Mouse (Mus musculus): ENCODE data around the gene Fam229a. TPM values are rescaled to one million over a fixed set of nuclear protein-coding genes. Genes with fewer than 3 reads are reported as not detected.
A peak's percentile ranks its signal among the peaks of the same experiment; 100 is the strongest.
"Not testable (repeated sequence)": the region's sequence is repeated elsewhere in the genome, so short reads cannot be mapped to it uniquely, and the experiment has no call there.

The Fam229a gene
- polyA plus RNA-seq, 1 experiment from 2014 or later: not detected

DNA sequence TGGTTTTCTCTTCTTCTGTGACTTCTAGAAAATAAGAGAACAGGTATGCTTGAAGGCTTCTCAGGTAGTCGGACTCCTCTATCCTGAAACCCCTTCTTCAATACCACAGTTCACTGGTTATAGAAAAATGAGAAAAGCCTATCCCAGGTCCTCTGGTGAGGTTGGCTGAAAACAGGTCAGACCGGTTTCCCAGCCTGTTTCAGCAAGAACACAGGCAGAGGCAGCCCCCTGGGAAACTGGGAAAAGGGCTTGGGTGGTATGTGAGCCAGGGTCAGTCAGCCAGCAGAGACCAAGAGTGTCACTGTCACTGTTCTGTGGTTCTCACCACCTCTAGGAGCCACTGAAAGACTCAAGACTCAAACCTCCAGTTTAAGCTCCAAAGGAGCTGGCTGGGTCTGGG, 25.9 kb downstream of the Fam229a start:
- DNase-seq (ENCODE audit: low spot score) (peak; percentile 48), ATAC-seq (replicated peaks; ENCODE audit: insufficient number of reproducible peaks, low FRiP score, low TSS enrichment, low read depth) (no peak)
- Histone ChIP-seq H3K9me3 (replicated peaks; ENCODE audit: control insufficient read depth, low read length) (no peaks in the 10 kb centered on the region), H3K4me1 (ENCODE audit: control insufficient read depth, insufficient read depth, low read length) (no peaks in the 10 kb centered on the region; the same call in 1 of the 2 replicates), H3K4me3 (ENCODE audit: low read depth, low read length) (no peak overlapping the region), H3K27me3 (ENCODE audit: control insufficient read depth, insufficient read depth, low read length) (no peaks in the 10 kb centered on the region), H3K36me3 (replicated peaks; ENCODE audit: control insufficient read depth, insufficient read depth, low read depth, low read length) (peaks cover 14% of the 10 kb centered on the region), H3K9ac (replicated peaks; ENCODE audit: low read length) (no peak overlapping the region), H3K27ac (replicated peaks; ENCODE audit: low read depth, low read length) (no peak overlapping the region; the same call in 1 of the 2 replicates), H3K4me2 (ENCODE audit: low read depth, low read length) (no peak overlapping the region)
- 46% methylated on average over 2 of the region's 2 CpGs for WGBS

- no peak overlapping the region for H3K27ac ChIP-seq (replicated peaks; ENCODE audit: low read depth, low read length)
- no peaks in the 10 kb centered on the region for H3K27me3 ChIP-seq (ENCODE audit: control insufficient read depth, insufficient read depth, low read length)
- ATAC-seq (replicated peaks; ENCODE audit: insufficient number of reproducible peaks, low FRiP score, low TSS enrichment, low read depth) (no peak), DNase-seq (ENCODE audit: low spot score) (no peak)
- 94% methylated on average over 8 of the region's 8 CpGs for WGBS
- peaks cover 20% of the 10 kb centered on the region for H3K36me3 ChIP-seq (replicated peaks; ENCODE audit: control insufficient read depth, insufficient read depth, low read depth, low read length)
- no peak overlapping the region for H3K9ac ChIP-seq (replicated peaks; ENCODE audit: low read length)
- H3K4me2 ChIP-seq (ENCODE audit: low read depth, low read length): no peak overlapping the region
- no peak overlapping the region for H3K4me3 ChIP-seq (ENCODE audit: low read depth, low read length)
- H3K9me3 ChIP-seq (replicated peaks; ENCODE audit: control insufficient read depth, low read length): no peaks in the 10 kb centered on the region
- no peaks in the 10 kb centered on the region for H3K4me1 ChIP-seq (ENCODE audit: control insufficient read depth, insufficient read depth, low read length)
Observed at GRCm38 (mm10) chr4:129518519-129518918, 27.5 kb downstream of the Fam229a start.

GRCm38 (mm10) chr4:129525338-129525737, 34.3 kb downstream of the Fam229a start:
- Histone ChIP-seq H3K9ac (replicated peaks; ENCODE audit: low read length) (no peak overlapping the region), H3K36me3 (replicated peaks; ENCODE audit: control insufficient read depth, insufficient read depth, low read depth, low read length) (peaks cover 18% of the 10 kb centered on the region), H3K4me3 (ENCODE audit: low read depth, low read length) (no peak overlapping the region), H3K27me3 (ENCODE audit: control insufficient read depth, insufficient read depth, low read length) (no peaks in the 10 kb centered on the region), H3K27ac (replicated peaks; ENCODE audit: low read depth, low read length) (no peak overlapping the region), H3K4me1 (ENCODE audit: control insufficient read depth, insufficient read depth, low read length) (no peaks in the 10 kb centered on the region), H3K9me3 (replicated peaks; ENCODE audit: control insufficient read depth, low read length) (no peaks in the 10 kb centered on the region), H3K4me2 (ENCODE audit: low read depth, low read length) (no peak overlapping the region)
- DNase-seq (ENCODE audit: low spot score) (no peak), ATAC-seq (replicated peaks; ENCODE audit: insufficient number of reproducible peaks, low FRiP score, low TSS enrichment, low read depth) (no peak)
- 87% methylated on average over 5 of the region's 5 CpGs for WGBS

DNA sequence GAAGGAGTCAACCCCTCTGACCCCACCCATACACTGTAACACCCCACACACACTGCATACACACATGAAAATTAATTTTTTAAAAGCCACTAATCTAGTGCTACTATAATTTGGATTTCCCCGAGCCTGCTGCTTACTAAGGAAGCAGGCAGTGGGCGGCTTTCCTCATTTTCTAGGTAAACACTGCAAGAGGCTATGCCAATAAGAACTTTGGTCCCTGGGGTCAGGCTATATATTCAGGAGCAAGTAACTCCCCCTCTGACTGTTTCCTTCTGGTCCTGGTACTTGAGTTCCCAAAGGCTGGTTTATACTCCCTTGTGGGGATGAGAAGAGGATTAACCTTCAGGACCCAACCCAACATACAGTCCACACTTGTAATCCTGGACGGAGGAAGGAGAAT, 34.9 kb downstream of the Fam229a start:
- Histone ChIP-seq H3K4me1 (ENCODE audit: control insufficient read depth, insufficient read depth, low read length) (no peaks in the 10 kb centered on the region), H3K9me3 (replicated peaks; ENCODE audit: control insufficient read depth, low read length) (no peaks in the 10 kb centered on the region), H3K27ac (replicated peaks; ENCODE audit: low read depth, low read length) (no peak overlapping the region), H3K27me3 (ENCODE audit: control insufficient read depth, insufficient read depth, low read length) (no peaks in the 10 kb centered on the region), H3K4me3 (ENCODE audit: low read depth, low read length) (no peak overlapping the region), H3K4me2 (ENCODE audit: low read depth, low read length) (no peak overlapping the region), H3K36me3 (replicated peaks; ENCODE audit: control insufficient read depth, insufficient read depth, low read depth, low read length) (peaks cover 18% of the 10 kb centered on the region), H3K9ac (replicated peaks; ENCODE audit: low read length) (no peak overlapping the region)
- no peak for DNase-seq (ENCODE audit: low spot score)
- WGBS: 85% methylated on average over 3 of the region's 3 CpGs
- ATAC-seq (replicated peaks; ENCODE audit: insufficient number of reproducible peaks, low FRiP score, low TSS enrichment, low read depth): no peak

DNA sequence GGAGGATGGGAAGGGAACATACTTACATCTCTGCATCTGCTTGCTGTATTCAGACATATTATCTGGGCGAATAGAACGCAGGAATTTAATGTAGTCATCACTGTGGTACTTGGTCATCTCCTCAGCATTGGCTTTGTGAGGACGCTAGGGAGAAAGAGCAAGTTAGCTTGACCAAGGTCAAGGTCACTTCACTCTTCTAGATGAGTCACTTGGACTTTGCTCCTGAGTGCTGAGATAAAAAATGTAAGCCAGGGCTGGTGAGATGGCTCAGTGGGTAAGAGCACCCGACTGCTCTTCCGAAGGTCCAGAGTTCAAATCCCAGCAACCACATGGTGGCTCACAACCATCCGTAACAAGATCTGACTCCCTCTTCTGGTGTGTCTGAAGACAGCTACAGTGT, 37.9 kb downstream of the Fam229a start:
- WGBS: 94% methylated on average over 5 of the region's 6 CpGs
- ATAC-seq (replicated peaks; ENCODE audit: insufficient number of reproducible peaks, low FRiP score, low TSS enrichment, low read depth); H3K9me3 ChIP-seq (replicated peaks; ENCODE audit: control insufficient read depth, low read length); H3K27ac ChIP-seq (replicated peaks; ENCODE audit: low read depth, low read length); H3K4me2 ChIP-seq (ENCODE audit: low read depth, low read length); H3K27me3 ChIP-seq (ENCODE audit: control insufficient read depth, insufficient read depth, low read length); H3K36me3 ChIP-seq (replicated peaks; ENCODE audit: control insufficient read depth, insufficient read depth, low read depth, low read length); H3K4me1 ChIP-seq (ENCODE audit: control insufficient read depth, insufficient read depth, low read length); H3K9ac ChIP-seq (replicated peaks; ENCODE audit: low read length); DNase-seq (ENCODE audit: low spot score); H3K4me3 ChIP-seq (ENCODE audit: low read depth, low read length): not testable (repeated sequence)

DNA sequence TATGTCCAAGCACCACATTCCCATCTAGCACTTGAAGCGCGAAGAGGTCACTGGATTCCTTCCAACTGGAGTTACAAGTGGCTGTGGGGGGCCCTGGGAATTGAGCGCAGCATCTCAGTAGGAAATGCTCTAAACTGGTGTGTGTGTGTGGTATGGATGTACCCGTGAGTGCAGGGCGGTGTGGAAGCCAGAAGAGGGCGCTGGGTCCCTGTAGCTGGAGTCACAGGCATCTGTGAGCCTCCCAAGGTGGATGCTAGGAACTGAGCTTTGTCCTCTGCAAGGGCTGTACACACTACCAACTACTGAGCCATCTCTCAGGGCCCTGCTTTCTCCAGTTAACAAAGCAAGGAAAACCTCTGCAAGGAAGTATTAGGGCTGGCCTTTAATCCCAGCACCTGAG, 49.0 kb downstream of the Fam229a start:
- no peaks in the 10 kb centered on the region for H3K36me3 ChIP-seq (replicated peaks; ENCODE audit: control insufficient read depth, insufficient read depth, low read depth, low read length)
- H3K4me3 ChIP-seq (ENCODE audit: low read depth, low read length): no peak overlapping the region
- WGBS: 91% methylated on average over 6 of the region's 6 CpGs
- no peak overlapping the region for H3K9ac ChIP-seq (replicated peaks; ENCODE audit: low read length)
- no peaks in the 10 kb centered on the region for H3K9me3 ChIP-seq (replicated peaks; ENCODE audit: control insufficient read depth, low read length)
- no peaks in the 10 kb centered on the region for H3K27me3 ChIP-seq (ENCODE audit: control insufficient read depth, insufficient read depth, low read length)
- H3K4me1 ChIP-seq (ENCODE audit: control insufficient read depth, insufficient read depth, low read length): no peaks in the 10 kb centered on the region
- DNase-seq (ENCODE audit: low spot score) (no peak), ATAC-seq (replicated peaks; ENCODE audit: insufficient number of reproducible peaks, low FRiP score, low TSS enrichment, low read depth) (no peak)
- no peak overlapping the region for H3K27ac ChIP-seq (replicated peaks; ENCODE audit: low read depth, low read length)
- H3K4me2 ChIP-seq (ENCODE audit: low read depth, low read length): no peak overlapping the region

Other genes starting within 250 kb of the Fam229a start
- gene C77080, start 229.8 kb upstream of the Fam229a start, polyA plus RNA-seq (2014; fragmentation: Nextera tagmentation; extraction: Ambion mirVana): 2.4 and 2.5 TPM in 2 replicates
- 0.25 and 0.63 TPM in 2 replicates for gene Sync, start 203.6 kb upstream of the Fam229a start, polyA plus RNA-seq (2014; fragmentation: Nextera tagmentation; extraction: Ambion mirVana)
- gene Rbbp4, start 155.8 kb upstream of the Fam229a start, polyA plus RNA-seq (2014; fragmentation: Nextera tagmentation; extraction: Ambion mirVana): 584 and 661 TPM in 2 replicates
- 46.1 and 53.6 TPM in 2 replicates for gene Zbtb8os, start 155.5 kb upstream of the Fam229a start, polyA plus RNA-seq (2014; fragmentation: Nextera tagmentation; extraction: Ambion mirVana)
- gene Zbtb8a, start 113.1 kb upstream of the Fam229a start, polyA plus RNA-seq (2014; fragmentation: Nextera tagmentation; extraction: Ambion mirVana): 6.5 and 7.2 TPM in 2 replicates
- gene Zbtb8b, start 50.3 kb upstream of the Fam229a start, polyA plus RNA-seq (2014; fragmentation: Nextera tagmentation; extraction: Ambion mirVana): 2.4 and 2.8 TPM in 2 replicates
- 21.2 and 22.0 TPM in 2 replicates for gene Bsdc1, start 29.6 kb upstream of the Fam229a start, polyA plus RNA-seq (2014; fragmentation: Nextera tagmentation; extraction: Ambion mirVana)
- gene Tssk3, start 168 bp upstream of the Fam229a start, polyA plus RNA-seq (2014; fragmentation: Nextera tagmentation; extraction: Ambion mirVana): not detected in 2 replicates
- gene Marcksl1, start 22.4 kb downstream of the Fam229a start, polyA plus RNA-seq (2014; fragmentation: Nextera tagmentation; extraction: Ambion mirVana): 1,559 and 1,563 TPM in 2 replicates
- gene Hdac1, start 51.5 kb downstream of the Fam229a start, polyA plus RNA-seq (2014; fragmentation: Nextera tagmentation; extraction: Ambion mirVana): 271 and 273 TPM in 2 replicates
- 11.3 and 14.2 TPM in 2 replicates for gene Lck, start 82.5 kb downstream of the Fam229a start, polyA plus RNA-seq (2014; fragmentation: Nextera tagmentation; extraction: Ambion mirVana)
- 2.9 and 3.2 TPM in 2 replicates for gene Fam167b, start 87.4 kb downstream of the Fam229a start, polyA plus RNA-seq (2014; fragmentation: Nextera tagmentation; extraction: Ambion mirVana)
- 284 and 293 TPM in 2 replicates for gene Eif3i, start 109.5 kb downstream of the Fam229a start, polyA plus RNA-seq (2014; fragmentation: Nextera tagmentation; extraction: Ambion mirVana)
- 163 and 195 TPM in 2 replicates for gene Tmem234, start 109.5 kb downstream of the Fam229a start, polyA plus RNA-seq (2014; fragmentation: Nextera tagmentation; extraction: Ambion mirVana)
- 1.2 and 1.9 TPM in 2 replicates for gene Dcdc2b, start 123.1 kb downstream of the Fam229a start, polyA plus RNA-seq (2014; fragmentation: Nextera tagmentation; extraction: Ambion mirVana)
- gene Iqcc, start 127.9 kb downstream of the Fam229a start, polyA plus RNA-seq (2014; fragmentation: Nextera tagmentation; extraction: Ambion mirVana): 22.8 and 23.5 TPM in 2 replicates
- 55.8 and 58.8 TPM in 2 replicates for gene Ccdc28b, start 132.8 kb downstream of the Fam229a start, polyA plus RNA-seq (2014; fragmentation: Nextera tagmentation; extraction: Ambion mirVana)
- gene Txlna, start 149.9 kb downstream of the Fam229a start, polyA plus RNA-seq (2014; fragmentation: Nextera tagmentation; extraction: Ambion mirVana): 100 and 101 TPM in 2 replicates
- gene Kpna6, start 181.6 kb downstream of the Fam229a start, polyA plus RNA-seq (2014; fragmentation: Nextera tagmentation; extraction: Ambion mirVana): 12.5 and 13.3 TPM in 2 replicates
- 29.1 and 38.6 TPM in 2 replicates for gene Tmem39b, start 205.6 kb downstream of the Fam229a start, polyA plus RNA-seq (2014; fragmentation: Nextera tagmentation; extraction: Ambion mirVana)

Data from embryonic facial prominence, embryonic 11.5 days (tissue).